Mouse (Mus musculus) urinary bladder, postnatal 4 days (tissue): ENCODE measurements around the gene Wipi2.

ENCODE experiments used
- DNase-seq, 2 experiments: peaks; one replicate each; pipeline ENCODE4 v3.0.0; 2021 to 2022; ENCODE audit warnings: low spot score in 2 of 2

The Wipi2 gene

GRCm38 (mm10) chr5:142627398-142627797, at the start of gene Wipi2:
Wipi2 (plus strand) TSS chr5:142627698.
- DNase-seq, result no peak

GRCm38 (mm10) chr5:142578192-142578591, 49.3 kb upstream of the Wipi2 start:
- DNase-seq, result no peak

DNA sequence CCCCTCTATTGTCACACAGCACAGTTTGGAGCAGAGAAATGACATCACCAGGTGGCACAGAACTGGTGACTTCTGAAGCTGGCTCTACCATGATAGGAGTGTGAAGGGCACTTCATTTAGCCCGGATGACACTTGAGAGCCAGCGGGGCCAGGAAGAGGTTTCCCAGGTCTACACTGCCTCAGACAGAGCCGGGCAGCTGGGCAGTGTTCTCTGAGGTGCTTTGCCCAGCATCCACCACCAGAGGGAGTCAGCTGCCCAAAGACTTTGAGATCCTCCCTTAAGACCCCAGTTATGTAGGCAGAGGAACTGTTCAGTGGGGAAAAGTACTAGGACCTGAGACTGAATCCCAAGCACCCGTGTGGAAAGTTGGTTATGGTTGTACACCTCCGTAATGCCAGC, 46.0 kb upstream of the Wipi2 start:
- DNase-seq, result no peak

DNA sequence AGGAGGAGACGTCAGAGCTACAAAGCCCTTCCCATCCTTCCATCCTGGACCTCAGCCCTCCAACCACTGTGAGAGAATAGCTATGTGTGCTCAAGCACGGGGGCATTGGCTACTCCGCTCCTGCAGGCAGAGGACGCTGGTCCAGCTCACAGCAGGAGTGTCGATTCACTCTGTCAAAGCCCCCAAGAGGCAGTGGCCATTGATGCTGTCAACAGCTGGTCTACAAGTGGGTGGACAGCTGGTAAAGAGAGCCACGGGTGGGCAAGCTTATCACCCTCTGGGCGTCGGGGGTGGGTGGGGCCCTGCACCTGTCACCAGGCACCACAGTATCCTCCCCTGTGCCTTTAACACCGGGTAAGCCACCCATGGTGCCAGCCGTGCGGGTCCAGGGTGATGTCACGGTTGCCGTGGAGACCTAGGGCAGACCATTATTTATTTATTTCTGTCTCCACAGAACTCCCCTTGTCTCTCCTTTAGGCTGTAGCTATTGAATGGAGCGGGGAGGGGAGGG, 43.8 kb upstream of the Wipi2 start:
- DNase-seq, result no peak

DNA sequence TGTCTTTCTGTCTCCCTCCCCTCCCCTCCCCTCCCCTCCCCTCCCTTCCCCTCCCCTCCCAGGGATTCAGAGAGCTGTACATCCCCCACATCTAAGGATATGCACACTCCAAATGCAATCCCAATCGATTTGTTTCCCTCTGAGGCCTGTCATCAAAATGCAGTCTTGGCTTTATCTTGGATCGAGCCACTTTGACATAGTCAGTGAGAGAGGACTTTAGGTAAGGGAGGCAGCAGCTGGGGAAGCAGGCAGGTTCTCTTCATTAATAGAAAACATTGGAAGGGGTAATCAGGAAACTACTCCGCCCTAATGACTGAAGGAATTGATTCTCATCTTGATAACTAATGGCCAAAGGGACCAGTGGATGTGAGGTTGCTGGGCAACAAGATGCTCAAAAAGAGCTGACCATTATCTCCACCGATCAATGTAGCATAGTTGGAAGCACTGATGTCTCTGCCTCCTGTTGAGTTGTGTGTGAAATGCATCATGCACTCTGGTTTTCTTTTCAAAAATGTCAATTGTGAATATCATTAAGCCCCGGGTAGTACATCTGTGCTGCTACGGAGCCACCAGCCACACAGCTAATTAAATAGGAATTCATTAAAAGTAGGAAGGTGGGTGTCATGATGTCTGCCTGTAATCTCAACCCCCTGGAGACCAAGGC, 36.4 kb upstream of the Wipi2 start:
- DNase-seq, result no peak

DNA sequence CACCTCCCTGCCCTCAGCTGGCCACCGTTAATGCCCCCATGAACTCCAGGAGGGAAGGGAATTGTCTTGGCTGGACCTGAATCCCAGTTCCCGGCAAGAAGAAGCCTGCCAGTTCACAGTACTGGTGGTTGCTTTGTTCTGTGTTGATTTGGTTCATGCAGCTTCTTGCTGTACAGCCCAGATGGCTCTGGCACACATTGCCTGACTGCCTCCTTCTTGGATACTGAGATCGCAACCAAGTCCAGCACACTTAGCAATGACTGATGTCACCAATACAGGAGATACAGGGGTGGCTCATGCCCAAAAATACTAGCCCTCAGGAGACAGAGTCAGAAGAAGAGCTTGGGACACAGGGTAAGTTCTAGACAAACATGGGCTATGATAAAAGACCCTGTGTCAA, 31.8 kb upstream of the Wipi2 start:
- DNase-seq, result no peak

DNA sequence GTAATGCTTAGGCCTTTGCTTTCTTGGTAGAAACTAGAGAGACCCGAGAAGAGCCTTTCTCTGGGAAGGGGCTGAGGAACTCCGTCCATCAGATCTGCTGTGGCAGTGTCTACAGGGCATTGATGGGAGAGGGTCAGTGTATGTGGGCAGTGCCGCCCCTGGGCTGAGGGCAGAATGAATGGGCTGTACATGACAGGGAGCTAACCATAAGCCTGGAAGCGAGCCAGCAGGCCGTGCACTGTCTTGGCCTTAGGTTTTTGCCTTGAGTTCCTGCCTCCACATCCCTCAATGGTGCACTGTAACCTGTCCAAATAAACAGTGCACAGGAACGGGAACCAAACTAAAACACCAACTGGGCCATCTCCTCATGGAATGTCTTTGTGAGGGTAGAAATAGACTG, 30.8 kb upstream of the Wipi2 start:
- no peak for DNase-seq

DNA sequence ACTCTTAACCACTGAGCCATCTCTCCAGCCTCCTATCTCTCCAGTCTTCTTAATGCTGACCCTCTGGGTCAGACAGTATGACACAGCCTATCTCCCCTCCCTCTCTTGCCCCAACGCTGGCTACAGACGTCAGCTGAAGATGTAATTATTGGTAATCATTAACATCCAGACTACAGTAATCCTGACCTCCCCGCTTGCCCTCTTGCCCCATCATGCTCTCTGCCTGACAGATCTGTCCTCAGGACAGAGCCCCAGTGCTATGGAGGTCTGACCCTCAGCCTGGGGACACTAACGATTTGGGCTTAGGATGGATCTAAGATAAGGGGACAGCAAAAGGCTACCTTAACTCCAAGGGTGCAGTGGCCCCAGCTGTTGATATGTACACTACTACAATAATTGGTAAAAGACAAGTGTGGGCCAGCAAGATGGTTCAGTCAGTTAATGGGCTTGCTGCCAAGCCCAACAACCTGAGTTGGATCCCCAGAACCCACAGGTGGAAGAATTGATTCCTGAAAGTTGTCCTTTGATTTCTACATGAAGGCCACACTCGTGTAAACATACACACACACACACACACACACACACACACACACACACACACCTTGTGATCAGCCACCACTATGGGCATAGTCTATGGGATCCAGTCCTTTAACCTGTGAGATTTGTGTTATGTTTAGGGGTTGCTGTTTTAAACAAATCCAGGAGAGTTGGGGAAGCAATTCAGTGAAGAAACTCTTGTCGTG, 29.7 kb upstream of the Wipi2 start:
- no peak for DNase-seq

GRCm38 (mm10) chr5:142604379-142604778, 23.1 kb upstream of the Wipi2 start:
- no peak for DNase-seq

DNA sequence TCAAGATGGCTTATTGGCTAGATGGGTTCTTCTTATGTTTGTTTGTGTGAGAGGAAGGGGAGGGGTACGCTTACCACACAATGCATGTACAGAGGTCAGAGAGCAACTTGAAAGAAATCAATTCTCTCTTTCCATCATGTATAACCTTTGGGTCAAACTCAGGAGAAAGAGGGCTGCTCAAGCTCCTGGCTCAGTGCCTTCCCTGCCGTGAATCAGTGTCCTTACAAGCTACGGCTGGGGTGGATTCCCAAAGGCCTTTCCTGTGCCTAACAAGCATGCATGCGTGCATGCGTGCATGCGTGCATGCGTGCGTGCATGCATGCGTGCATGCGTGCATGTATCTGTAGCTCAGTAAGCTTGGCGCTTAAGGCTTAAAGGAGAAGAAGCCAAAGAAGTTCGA, 22.2 kb upstream of the Wipi2 start:
- no peak for DNase-seq

GRCm38 (mm10) chr5:142608259-142608988, 19.1 kb upstream of the Wipi2 start, which contains the start of gene Mmd2:
Mmd2 (minus strand) TSS chr5:142608800.
- peak in 1 of 2 experiments; percentile 39 for DNase-seq

- DNase-seq, result no peak
Observed at GRCm38 (mm10) chr5:142608989-142609325, 18.5 kb upstream of the Wipi2 start.

DNA sequence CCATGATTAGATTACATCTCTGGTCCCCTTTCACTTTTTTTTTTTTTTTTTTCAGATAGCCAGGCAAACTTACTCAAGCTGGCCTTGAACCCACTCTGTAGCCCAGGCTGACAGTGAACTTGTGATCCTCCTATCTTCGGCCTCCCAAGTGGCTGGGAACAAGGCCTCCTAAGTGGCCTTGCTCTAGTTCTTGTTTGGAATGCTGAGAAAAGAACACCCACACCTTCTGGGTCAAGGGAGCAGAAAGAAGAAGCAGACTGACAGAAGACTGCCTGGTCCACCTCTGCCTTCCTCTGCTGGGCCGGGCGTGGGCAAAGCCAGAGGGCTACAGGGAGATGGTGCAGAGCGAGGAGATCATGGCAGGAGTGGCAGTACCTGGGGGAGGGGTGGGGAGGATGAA, 17.1 kb upstream of the Wipi2 start:
- no peak for DNase-seq

DNA sequence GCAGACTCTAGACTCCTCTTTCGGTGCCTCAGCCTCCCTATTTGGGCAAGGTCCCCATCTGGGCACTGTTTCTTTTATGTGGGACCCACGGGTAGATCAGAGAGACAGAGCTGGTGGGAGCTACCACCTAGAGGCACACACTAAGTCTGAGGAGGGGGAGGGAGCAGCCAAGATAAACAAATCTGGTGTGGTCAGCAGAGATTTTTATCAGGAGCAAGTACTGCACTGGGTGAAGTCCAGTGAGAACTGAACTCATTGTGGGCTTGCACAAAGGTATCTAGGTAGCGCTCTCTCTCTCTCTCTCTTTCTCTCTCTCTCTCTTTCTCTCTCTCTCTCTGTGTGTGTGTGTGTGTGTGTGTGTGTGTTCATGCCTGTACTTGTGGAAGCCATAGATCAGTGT, 13.0 kb upstream of the Wipi2 start:
- no peak for DNase-seq

DNA sequence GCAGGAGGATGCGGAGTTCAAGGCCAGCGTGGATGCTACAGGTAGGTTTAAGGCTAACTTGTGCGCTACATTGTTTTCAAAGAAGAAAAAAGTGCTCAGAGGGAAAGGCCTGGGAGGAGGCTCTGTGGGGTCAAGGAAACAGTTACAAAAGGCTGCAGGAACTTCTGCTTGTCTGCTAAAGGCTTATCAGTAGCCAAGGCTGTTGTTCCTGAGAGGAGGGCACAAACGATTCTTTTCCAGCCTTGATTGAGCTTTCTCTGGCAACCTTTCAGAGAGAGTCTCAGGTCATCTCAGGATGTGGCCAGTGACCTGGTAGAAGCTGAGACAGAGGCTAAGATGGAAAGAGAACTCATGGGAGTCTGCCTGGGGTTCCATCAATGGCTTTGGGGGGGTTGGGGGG, 11.9 kb upstream of the Wipi2 start:
- DNase-seq, result no peak

GRCm38 (mm10) chr5:142616326-142616725, 11.2 kb upstream of the Wipi2 start:
- no peak for DNase-seq

GRCm38 (mm10) chr5:142619866-142620265, 7.6 kb upstream of the Wipi2 start:
- DNase-seq, result no peak

DNA sequence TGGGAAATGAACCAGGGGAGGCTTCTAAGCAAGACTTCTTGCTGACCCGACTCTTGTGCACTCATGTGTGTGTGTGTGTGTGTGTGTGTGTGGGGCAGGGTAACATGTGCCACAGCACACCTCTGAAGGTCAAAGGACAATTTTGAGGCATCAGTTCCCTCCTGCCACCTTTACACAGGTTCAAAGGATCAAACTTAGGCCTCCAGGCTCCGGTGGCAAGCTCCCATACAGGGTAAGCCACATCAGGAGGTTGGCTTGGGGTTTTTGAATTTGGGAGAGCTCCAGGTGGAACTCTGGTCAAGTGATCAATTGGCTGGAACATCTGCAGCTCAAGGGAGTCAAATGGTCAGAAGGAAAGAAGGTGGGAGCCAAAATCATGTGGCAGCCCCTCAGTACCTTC, 6.1 kb upstream of the Wipi2 start:
- DNase-seq, result no peak

DNA sequence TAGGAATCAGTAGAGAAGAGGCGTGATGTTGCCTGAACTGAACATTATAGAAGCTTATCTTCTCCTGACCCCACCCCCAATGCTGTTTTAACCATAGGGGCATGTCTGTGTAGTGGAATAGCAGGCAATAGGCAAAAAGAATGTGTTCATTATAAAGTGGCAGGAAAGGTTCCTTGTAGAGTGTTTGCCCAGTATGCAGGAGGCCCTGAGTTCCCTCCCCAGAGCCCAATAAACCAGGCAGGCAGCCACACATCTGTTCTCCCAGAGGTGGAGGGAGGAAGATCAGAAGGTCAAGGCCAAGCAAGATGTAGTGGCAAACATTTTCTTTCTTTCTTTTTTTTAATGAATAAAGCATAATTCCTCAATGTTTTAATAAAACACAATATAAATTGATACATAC, 5.4 kb upstream of the Wipi2 start:
- DNase-seq, result no peak

- no peak for DNase-seq
Observed at GRCm38 (mm10) chr5:142623080-142623479, 4.4 kb upstream of the Wipi2 start.

GRCm38 (mm10) chr5:142628726-142629662, 1.5 kb downstream of the Wipi2 start:
- DNase-seq, result peak; percentile 94 to 95

- DNase-seq, result no peak
Observed at GRCm38 (mm10) chr5:142629663-142630025, 2.1 kb downstream of the Wipi2 start.
